Mouse (Mus musculus) forebrain, postnatal 0 days (tissue): ENCODE measurements around the gene Ntn3. TPM values are rescaled to one million over a fixed set of nuclear protein-coding genes. Genes with fewer than 3 reads are reported as not detected.

Source experiments
- ATAC-seq: fragments of 200-750 bp; cut with Nextera tagmentation; 2 replicates; pipeline ENCODE4 v1.8.0; 2017; ENCODE audit warnings: mild to moderate bottlenecking, moderate library complexity
- DNase-seq: peaks from one replicate; pipeline ENCODE4 v3.0.0-alpha.2; 2015
- H3K27ac ChIP-seq: fragments of 300-500 bp; sonication (generic); 2 replicates; pipeline ENCODE4 v1.5.1; 2014; ENCODE audit warnings: low read depth, mild to moderate bottlenecking, antibody characterized with exemption, low read length, moderate library complexity, mixed read lengths
- H3K27me3 ChIP-seq: fragments of 300-500 bp; sonication (generic); 2 replicates; pipeline ENCODE4 v1.6.1; 2014; ENCODE audit warnings: mild to moderate bottlenecking, low read length, mixed read lengths; ENCODE audit not compliant: insufficient read depth
- H3K36me3 ChIP-seq: fragments of 300-500 bp; sonication (generic); 2 replicates; pipeline ENCODE4 v1.6.1; 2014; ENCODE audit warnings: mild to moderate bottlenecking, moderate library complexity; ENCODE audit not compliant: insufficient read depth
- H3K4me1 ChIP-seq: fragments of 300-500 bp; sonication (generic); 2 replicates; pipeline ENCODE4 v1.6.1; 2014; ENCODE audit warnings: antibody characterized with exemption; ENCODE audit not compliant: insufficient read depth
- H3K4me2 ChIP-seq: fragments of 300-500 bp; sonication (generic); 2 replicates; pipeline ENCODE4 v1.6.1; 2014; ENCODE audit warnings: low read depth, mild to moderate bottlenecking, moderate library complexity
- H3K4me3 ChIP-seq: fragments of 300-500 bp; sonication (generic); 2 replicates; pipeline ENCODE4 v1.5.1; 2014; ENCODE audit warnings: low read depth, low read length, mixed read lengths
- H3K9ac ChIP-seq: fragments of 300-500 bp; sonication (generic); 2 replicates; pipeline ENCODE4 v1.6.1; 2014; ENCODE audit warnings: mild to moderate bottlenecking
- H3K9me3 ChIP-seq: fragments of 300-500 bp; sonication (generic); 2 replicates; pipeline ENCODE4 v1.6.1; 2016; ENCODE audit warnings: low read length
- CTCF ChIP-seq: sonication (generic); IDR thresholded peaks from 2 replicates; pipeline ENCODE4 v1.5.1; 2016; ENCODE audit warnings: antibody characterized with exemption, control low read depth, low read depth
- WGBS: fragments of 180-500 bp; shearing (Covaris S2); extraction: QIAGEN DNeasy Blood & Tissue Kit; methylation state at CpG from one replicate; pipeline ENCODE4 v1.1.7; 2014; 5-methylcytosine and 5-hydroxymethylcytosine counted together
- polyA plus RNA-seq: library from polyadenylated mRNA; unstranded; fragments of >200 nt; fragmentation: Nextera tagmentation; extraction: Ambion mirVana; gene quantifications from 2 replicates; pipeline ENCODE4 v1.2.1, GENCODE M21; 2015
- total RNA-seq: library from RNA; depleted of rRNA; stranded (reverse); fragments of >200 nt; gene quantifications from 2 replicates; pipeline ENCODE4 v1.2.3, GENCODE M21; 2014

The Ntn3 gene
- total and polyA plus RNA-seq, 2 experiments from 2014 or later = 4.0 to 19.6 TPM

GRCm38 (mm10) chr17:24211631-24212440 is 2.5 kb upstream of the Ntn3 start:
- TF ChIP-seq CTCF = no peak; the same call in 1 of the 2 replicates
- Histone ChIP-seq H3K4me1 (peaks cover 37% of the 10 kb centered on the region), H3K36me3 (peaks cover 17% of the 10 kb centered on the region), H3K27ac (peak overlapping the region; percentile 87), H3K4me2 (peak overlapping the region; percentile 100), H3K9me3 (no peaks in the 10 kb centered on the region), H3K4me3 (peak overlapping the region; percentile 55), H3K9ac (peak overlapping the region; percentile 85), H3K27me3 (no peaks in the 10 kb centered on the region)
- ATAC-seq (peak; percentile 87), DNase-seq (peak; percentile 94)
- WGBS = 1% methylated on average over 37 of the region's 37 CpGs

DNA sequence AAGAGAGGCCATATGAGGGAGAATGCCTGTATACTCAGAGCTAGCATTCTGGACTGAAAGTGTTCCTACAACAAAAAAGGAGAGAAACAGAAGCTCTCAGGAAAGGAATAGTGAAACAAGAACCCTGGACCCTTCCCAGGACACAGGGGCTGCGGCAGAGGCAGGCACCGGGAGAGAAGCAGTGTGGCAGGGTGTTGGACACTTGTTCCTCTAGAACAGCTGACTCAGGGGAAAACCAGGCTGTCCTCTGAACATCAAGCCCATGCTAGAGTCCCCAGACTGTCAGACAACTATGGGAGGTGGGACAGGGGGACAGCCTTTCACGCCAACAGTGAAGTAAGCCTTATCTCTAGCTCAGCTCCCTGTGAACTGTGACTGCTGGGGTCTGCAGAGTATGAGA is 1.3 kb upstream of the Ntn3 start:
- Histone ChIP-seq H3K4me1 (peaks cover 48% of the 10 kb centered on the region), H3K4me2 (0 out of 2 replicates have a peak overlapping the region, but pooled peaks have one; percentile 100), H3K4me3 (no peak overlapping the region), H3K9ac (no peak overlapping the region), H3K9me3 (no peaks in the 10 kb centered on the region), H3K36me3 (peaks cover 5% of the 10 kb centered on the region; the same call in 1 of the 2 replicates), H3K27me3 (no peaks in the 10 kb centered on the region), H3K27ac (0 out of 2 replicates have a peak overlapping the region, but pooled peaks have one; percentile 87)
- TF ChIP-seq CTCF = no peak
- 86% methylated on average over 3 of the region's 3 CpGs for WGBS
- DNase-seq = no peak
- ATAC-seq = no peak

- Histone ChIP-seq H3K27me3 (no peaks in the 10 kb centered on the region), H3K9ac (no peak overlapping the region), H3K4me2 (peak overlapping the region; percentile 97; the same call in 1 of the 2 replicates), H3K4me3 (peak overlapping the region; percentile 52; the same call in 1 of the 2 replicates), H3K36me3 (no peaks in the 10 kb centered on the region), H3K9me3 (no peaks in the 10 kb centered on the region), H3K4me1 (peaks cover 49% of the 10 kb centered on the region), H3K27ac (no peak overlapping the region)
- no peak for TF ChIP-seq CTCF
- 65% methylated on average over 3 of the region's 3 CpGs for WGBS
- DNase-seq = no peak
- no peak for ATAC-seq
Measured at GRCm38 (mm10) chr17:24209916-24210240, 547 bp upstream of the Ntn3 start.

- no peak for DNase-seq
Measured at GRCm38 (mm10) chr17:24208641-24209042, 689 bp downstream of the Ntn3 start.

DNA sequence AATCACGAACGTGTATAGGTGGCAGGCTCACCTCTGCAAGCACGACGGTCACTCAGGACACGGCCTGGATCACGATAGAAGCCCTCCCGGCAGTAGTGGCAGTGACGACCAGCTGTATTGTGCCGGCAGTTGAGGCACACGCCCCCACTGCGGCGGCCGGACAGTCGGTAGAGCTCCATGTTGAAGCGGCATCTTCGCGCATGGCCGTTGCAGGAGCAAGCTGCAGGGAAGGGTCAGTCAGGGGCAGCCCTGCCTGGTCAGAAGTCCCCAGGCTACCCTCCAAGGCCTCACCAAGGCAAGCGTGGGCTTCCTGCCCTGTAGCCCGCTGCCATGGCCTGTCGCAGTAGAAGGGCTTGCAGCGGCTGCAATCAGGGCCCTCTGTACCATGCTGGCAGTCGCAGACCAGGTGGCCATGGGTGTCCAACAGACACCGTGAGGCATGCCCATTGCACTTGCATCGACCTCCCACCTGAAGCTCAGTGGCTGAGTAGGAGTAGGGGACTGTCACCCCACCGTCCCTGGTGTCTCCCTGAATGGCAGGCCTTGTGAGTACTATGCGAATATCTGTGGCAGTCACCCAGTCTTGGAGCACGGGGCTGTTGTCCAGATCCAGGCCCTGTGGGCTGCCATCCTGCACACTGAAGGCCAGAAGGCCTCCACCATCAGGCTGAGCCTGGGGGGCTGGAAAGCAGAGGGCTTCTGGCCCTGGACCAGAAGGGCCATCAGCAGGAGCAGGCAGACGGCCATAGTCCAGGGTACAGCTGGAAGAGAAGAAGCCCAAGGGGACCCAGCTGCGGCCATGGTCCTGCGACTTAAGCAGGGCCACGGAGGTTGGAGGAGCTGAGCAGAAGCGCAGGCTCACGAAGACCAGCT is 1.3 kb downstream of the Ntn3 start:
- no peak for TF ChIP-seq CTCF
- H3K4me3 ChIP-seq = peak overlapping the region; percentile 52
- no peaks in the 10 kb centered on the region for H3K27me3 ChIP-seq
- no peaks in the 10 kb centered on the region for H3K9me3 ChIP-seq
- H3K9ac ChIP-seq = peak overlapping the region; percentile 81
- H3K27ac ChIP-seq = no peak overlapping the region
- H3K4me2 ChIP-seq = peak overlapping the region; percentile 97
- H3K4me1 ChIP-seq = peaks cover 58% of the 10 kb centered on the region
- 66% methylated on average over 34 of the region's 34 CpGs for WGBS
- ATAC-seq (no peak), DNase-seq (peak; percentile 11)
- H3K36me3 ChIP-seq = no peaks in the 10 kb centered on the region

More at GRCm38 (mm10) chr17:24208641-24209042, 689 bp downstream of the Ntn3 start:
- no peak for ATAC-seq
- 3% methylated on average over 29 of the region's 29 CpGs for WGBS
- no peaks in the 10 kb centered on the region for H3K9me3 ChIP-seq
- H3K36me3 ChIP-seq = no peaks in the 10 kb centered on the region
- TF ChIP-seq CTCF = no peak
- no peaks in the 10 kb centered on the region for H3K27me3 ChIP-seq
- peak overlapping the region; percentile 77 for H3K27ac ChIP-seq
- peak overlapping the region; percentile 52 for H3K4me3 ChIP-seq
- H3K4me2 ChIP-seq = peak overlapping the region; percentile 97
- peak overlapping the region; percentile 81 for H3K9ac ChIP-seq
- H3K4me1 ChIP-seq = peaks cover 58% of the 10 kb centered on the region

- DNase-seq (peak; percentile 84), ATAC-seq (peak; percentile 49)
- H3K9ac ChIP-seq = peak overlapping the region; percentile 79
- H3K27ac ChIP-seq = peak overlapping the region; percentile 76
- 7% methylated on average over 59 of the region's 62 CpGs for WGBS
- H3K36me3 ChIP-seq = no peaks in the 10 kb centered on the region
- H3K4me2 ChIP-seq = peak overlapping the region; percentile 97
- H3K4me3 ChIP-seq = peak overlapping the region; percentile 65
- no peaks in the 10 kb centered on the region for H3K9me3 ChIP-seq
- TF ChIP-seq CTCF = peak; percentile 39
- H3K27me3 ChIP-seq = no peaks in the 10 kb centered on the region
- peaks cover 55% of the 10 kb centered on the region for H3K4me1 ChIP-seq
Measured at GRCm38 (mm10) chr17:24206451-24207351, 2.6 kb downstream of the Ntn3 start.
